14 mouse cellular contexts compared by ENCODE assay signal in the genomic region with DNA sequence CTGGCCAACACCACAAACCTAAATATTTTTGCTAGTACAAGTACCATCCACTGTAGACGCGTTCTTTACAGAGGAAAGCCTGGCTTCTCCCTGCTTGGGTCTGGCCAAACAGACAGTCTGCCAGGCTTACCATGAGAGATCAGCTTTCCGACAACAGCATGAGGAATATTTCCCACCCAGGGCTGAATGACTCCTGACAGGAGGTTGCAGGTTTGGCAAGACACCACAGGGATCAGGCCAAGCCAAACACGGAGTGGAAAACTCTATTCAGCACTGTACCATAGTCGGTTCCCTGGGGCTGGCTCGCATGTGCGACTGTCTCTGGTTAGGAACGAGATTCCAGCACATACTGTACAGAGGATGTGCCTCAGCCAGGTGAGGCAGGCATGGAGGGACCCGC.
DNase-seq lines count a peak whose midpoint lies in the region; ATAC-seq and TF ChIP-seq lines count a peak whose summit lies in the region.
"Had no signal": no experiment of that assay in that cellular context is flagged by ENCODE, and none has a peak within 500 bp of the region (broad histone marks: within the 10 kb centered on the region; RNA-seq: fewer than 3 reads in every experiment).

No protein-coding gene starts in this region.

- peak; percentile 63 for ATAC-seq in limb, embryonic 14.5 days (ENCODE audit: low FRiP score, low read depth)
- ATAC-seq: midbrain, embryonic 16.5 days had no signal

- no peak for TF ChIP-seq CTCF in heart, adult 2 months (IDR thresholded peaks at IDR 0.05)

- H3K4me1 ChIP-seq in heart, adult 2 months (ENCODE audit: control insufficient read depth, insufficient read depth, low read length), result no peaks in the 10 kb centered on the region
- H3K4me1 ChIP-seq in limb, embryonic 14.5 days (ENCODE audit: control insufficient read depth, insufficient read depth, low read length), result no peaks in the 10 kb centered on the region
- H3K4me1 ChIP-seq: forebrain, embryonic 10.5 days; liver, embryonic 15.5 days had no signal

- WGBS in heart, adult 2 months, result 47% methylated on average over 9 of the region's 9 CpGs
- 60% methylated on average over 9 of the region's 9 CpGs for WGBS in limb, embryonic 14.5 days

- peak; percentile 30 to 55 for DNase-seq in cerebellum, postnatal 10 days
- no peak for DNase-seq in cerebellum, adult 9-10 months
- peak; percentile 3 for DNase-seq in left cerebral cortex, postnatal 4 days
- DNase-seq in left cerebral cortex, adult 9 months (ENCODE audit: low spot score in 2 of 2), result no peak
- DNase-seq in heart, adult 2 months, result peak; percentile 29 to 49
- peak; percentile 73 for DNase-seq in limb, embryonic 14.5 days (ENCODE audit: low spot score)
- DNase-seq in adrenal gland, adult 18-20 months (ENCODE audit: low spot score in 2 of 2), result no peak
- DNase-seq in testis, postnatal 10 days (ENCODE audit: low spot score), result no peak
- DNase-seq: adrenal gland, postnatal 25 days had no signal

- no peaks in the 10 kb centered on the region for H3K79me2 ChIP-seq in heart, adult 2 months (replicated peaks; ENCODE audit: control insufficient read depth, insufficient read depth, low read length)

- H3K27me3 ChIP-seq in heart, adult 2 months (ENCODE audit: control insufficient read depth, insufficient read depth, low read length), result no peaks in the 10 kb centered on the region
- no peaks in the 10 kb centered on the region for H3K27me3 ChIP-seq in limb, embryonic 14.5 days (ENCODE audit: control insufficient read depth, insufficient read depth, low read length)
- H3K27me3 ChIP-seq: liver, embryonic 15.5 days had no signal

- intact Hi-C loops in left cerebral cortex, postnatal 4 days (cut with DNase I), result no loop called here
- intact Hi-C loops in heart, adult 2 months (cut with DNase I), result no loop called here

- no peak overlapping the region for H3K27ac ChIP-seq in heart, adult 2 months
- peak overlapping the region; percentile 38; the same call in 1 of the 2 replicates for H3K27ac ChIP-seq in limb, embryonic 14.5 days (replicated peaks; ENCODE audit: low read depth, low read length)
- H3K27ac ChIP-seq: forebrain, embryonic 10.5 days; hindbrain, embryonic 14.5 days; layer of hippocampus, adult 2 months; liver, embryonic 15.5 days had no signal

- H3K36me3 ChIP-seq in heart, adult 2 months (ENCODE audit: control insufficient read depth, insufficient read depth, low read length), result no peaks in the 10 kb centered on the region
- H3K36me3 ChIP-seq in limb, embryonic 14.5 days (ENCODE audit: control insufficient read depth, insufficient read depth, low read length), result no peaks in the 10 kb centered on the region
- H3K36me3 ChIP-seq: forebrain, embryonic 10.5 days; liver, embryonic 15.5 days had no signal

- H3K9me3 ChIP-seq in limb, embryonic 14.5 days (ENCODE audit: control insufficient read depth, low read length), result peaks cover 6% of the 10 kb centered on the region; the same call in 1 of the 2 replicates
- H3K9me3 ChIP-seq: forebrain, embryonic 10.5 days had no signal

- TF ChIP-seq EP300 in heart, adult 2 months (IDR thresholded peaks at IDR 0.05; ENCODE audit: insufficient read depth, low read depth, low read length), result no peak

- no peak overlapping the region for H3K4me2 ChIP-seq in limb, embryonic 14.5 days (replicated peaks; ENCODE audit: low read depth, low read length, severe bottlenecking)
- H3K4me2 ChIP-seq: hindbrain, embryonic 14.5 days; liver, embryonic 15.5 days had no signal

- TF ChIP-seq POLR2A in heart, adult 2 months (IDR thresholded peaks at IDR 0.05; ENCODE audit: insufficient read depth, low read depth, low read length), result no peak
- no peak for TF ChIP-seq POLR2A in limb, embryonic 14.5 days (IDR thresholded peaks at IDR 0.05; ENCODE audit: borderline replicate concordance, extremely low read depth, insufficient read depth, insufficient read length)

- H3K4me3 ChIP-seq in heart, adult 2 months, result no peak overlapping the region
- no peak overlapping the region for H3K4me3 ChIP-seq in limb, embryonic 14.5 days (replicated peaks; ENCODE audit: low read length)
- H3K4me3 ChIP-seq: forebrain, embryonic 10.5 days; layer of hippocampus, adult 2 months; liver, embryonic 15.5 days had no signal

- H3K9ac ChIP-seq in heart, adult 2 months (ENCODE audit: low read depth, low read length), result no peak overlapping the region
- no peak overlapping the region for H3K9ac ChIP-seq in limb, embryonic 14.5 days (ENCODE audit: low read depth, low read length, severe bottlenecking)
- H3K9ac ChIP-seq: hindbrain, embryonic 14.5 days; liver, embryonic 15.5 days had no signal

Comparison
In these comparisons a context has a peak if more than half of its experiments do, and no peak if none do; other contexts are left out.
1. DNase-seq: peak in cerebellum, postnatal 10 days (2 of 2), left cerebral cortex, postnatal 4 days (single experiment), heart, adult 2 months (2 of 2) and limb, embryonic 14.5 days (single experiment); none in cerebellum, adult 9-10 months (single experiment), left cerebral cortex, adult 9 months (0 of 2), adrenal gland, adult 18-20 months (0 of 2) and testis, postnatal 10 days (single experiment).